Mouse (Mus musculus) ES-E14 (cell line): ENCODE results near the gene Zfp786. TPM values are rescaled to one million over a fixed set of nuclear protein-coding genes. Genes with fewer than 3 reads are reported as not detected.
A peak's percentile ranks its signal among the peaks of the same experiment; 100 is the strongest.

Experiments
- DNase-seq: peaks from one replicate; pipeline ENCODE4 v3.0.0-alpha.2; 2013; ENCODE audit warnings: low read depth, low spot score
- H3K27ac ChIP-seq: 2 replicates; pipeline ENCODE4 v1.5.1; 2012; ENCODE audit warnings: low read depth, mild to moderate bottlenecking, low read length, moderate library complexity, mixed read lengths; ENCODE audit not compliant: poor library complexity, insufficient read depth, severe bottlenecking
- H3K36me3 ChIP-seq: 2 replicates; pipeline ENCODE4 v1.6.1; 2012; ENCODE audit warnings: mild to moderate bottlenecking, low read length, moderate library complexity, mixed read lengths; ENCODE audit not compliant: control insufficient read depth, poor library complexity, insufficient read depth, severe bottlenecking
- H3K4me1 ChIP-seq, 2 experiments: fragments of 150-350 bp in 1 of 2; sonication (generic) in 1 of 2; 2 replicates each; pipeline ENCODE4 v1.6.1; 2012; ENCODE audit warnings: low read length in 2 of 2, mild to moderate bottlenecking in 1 of 2, mixed read lengths in 1 of 2; ENCODE audit not compliant: control insufficient read depth in 2 of 2, insufficient read depth in 2 of 2, poor library complexity in 1 of 2
- H3K4me3 ChIP-seq, 2 experiments: fragments of 150-350 bp in 1 of 2; sonication (generic) in 1 of 2; 2 replicates each; pipeline ENCODE4 v1.5.1; 2012; ENCODE audit warnings: low read length in 2 of 2, low read depth in 1 of 2, mild to moderate bottlenecking in 1 of 2, mixed read lengths in 1 of 2; ENCODE audit not compliant: insufficient read depth in 1 of 2, poor library complexity in 1 of 2, severe bottlenecking in 1 of 2
- H3K9ac ChIP-seq: 2 replicates; pipeline ENCODE4 v1.6.1; 2012; ENCODE audit warnings: low read depth, mild to moderate bottlenecking, low read length, mixed read lengths; ENCODE audit not compliant: poor library complexity, insufficient read depth, severe bottlenecking
- H3K9me3 ChIP-seq: fragments of 150-350 bp; sonication (generic); 2 replicates; pipeline ENCODE4 v1.6.1; 2012; ENCODE audit warnings: low read depth, mild to moderate bottlenecking, low read length; ENCODE audit not compliant: control insufficient read depth, insufficient read depth
- CHD2 ChIP-seq: IDR thresholded peaks from 2 replicates; pipeline ENCODE4 v1.6.1; 2014; ENCODE audit warnings: mild to moderate bottlenecking, low read depth, low read length, inconsistent platforms
- HCFC1 ChIP-seq: IDR thresholded peaks from 2 replicates; pipeline ENCODE4 v1.6.1; 2012; ENCODE audit warnings: low read length, inconsistent platforms, borderline replicate concordance; ENCODE audit not compliant: insufficient read depth
- MAFK ChIP-seq: IDR thresholded peaks from 2 replicates; pipeline ENCODE4 v1.6.1; 2014; ENCODE audit warnings: mild to moderate bottlenecking, low read depth, low read length, inconsistent platforms; ENCODE audit not compliant: insufficient read depth
- ZC3H11A ChIP-seq: IDR thresholded peaks from 2 replicates; pipeline ENCODE4 v1.6.1; 2012; ENCODE audit warnings: low read depth, mild to moderate bottlenecking, inconsistent platforms, low read length, borderline replicate concordance
- ZNF384 ChIP-seq: IDR thresholded peaks from 2 replicates; pipeline ENCODE4 v1.6.1; 2012; ENCODE audit warnings: low read depth, low read length, inconsistent platforms
- in situ Hi-C, 2 experiments: fragments of 600-800 bp; cut with MboI; formaldehyde crosslinking; loops; one replicate each; pipeline ENCODE4 v1.15.1; 2025; ENCODE audit warnings: low sequenced_read_pairs in 2 of 2, inconsistent platforms in 1 of 2; ENCODE audit not compliant: unreplicated experiment in 2 of 2
- total RNA-seq: library from RNA; depleted of rRNA; stranded (reverse); fragments of 300-350 nt; gene quantifications from 2 replicates; pipeline ENCODE4 v1.2.3, GENCODE M21; 2012

The Zfp786 gene
- total RNA-seq, 1 experiment = 2.0 TPM

DNA sequence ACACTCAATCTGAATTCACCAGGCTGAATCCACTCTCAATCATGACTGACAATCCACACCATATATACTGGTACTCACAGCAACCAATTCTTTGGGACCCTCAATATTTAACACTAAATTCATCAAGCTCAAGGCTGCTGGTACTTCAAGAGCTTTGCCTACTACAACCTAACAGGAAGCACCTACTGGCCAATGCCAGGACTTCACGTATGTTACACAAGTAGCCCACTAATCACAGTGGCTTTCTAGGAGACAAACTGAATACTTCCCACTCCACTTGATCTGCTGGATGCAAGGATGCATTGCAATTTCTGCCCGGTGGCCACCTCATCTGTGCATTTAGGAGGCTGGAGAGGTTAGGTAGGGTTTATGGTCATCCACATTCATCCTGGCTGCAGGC is 20.5 kb downstream of the Zfp786 start:
- Histone ChIP-seq H3K4me1 (peaks cover 3 to 9% of the 10 kb centered on the region in 2 experiments; a peak in 2 of 4 replicates), H3K4me3 (no peak overlapping the region), H3K9me3 (no peaks in the 10 kb centered on the region), H3K27ac (no peak overlapping the region), H3K9ac (peak overlapping the region; percentile 28; the same call in 1 of the 2 replicates), H3K36me3 (peaks cover 17% of the 10 kb centered on the region)
- DNase-seq = no peak
- in situ Hi-C loops = no loop called here
- TF ChIP-seq HCFC1 = no peak
- TF ChIP-seq ZNF384 = no peak
- no peak for TF ChIP-seq ZC3H11A
- no peak for TF ChIP-seq MAFK
- no peak for TF ChIP-seq CHD2

DNA sequence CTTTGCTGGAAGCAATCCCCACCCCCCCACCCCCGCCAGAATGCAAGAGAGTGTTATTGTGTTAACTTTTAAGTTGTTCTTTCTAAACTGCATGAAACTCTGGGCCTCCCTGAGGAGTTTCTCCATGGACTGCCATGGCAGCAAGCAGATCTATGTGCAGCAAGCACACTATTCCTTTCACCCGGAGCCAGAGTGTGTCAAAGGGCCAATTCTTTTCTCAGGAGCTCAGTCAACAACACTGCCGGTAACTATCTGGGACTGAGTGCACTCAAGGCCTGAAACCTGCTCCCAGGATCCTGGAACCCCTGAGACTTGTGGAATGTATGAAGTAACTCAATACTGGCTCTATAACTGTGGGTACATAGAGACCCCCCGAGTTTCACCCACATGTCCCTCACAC is 21.6 kb downstream of the Zfp786 start:
- no peak overlapping the region for H3K9ac ChIP-seq
- no peak overlapping the region for H3K27ac ChIP-seq
- TF ChIP-seq CHD2 (no peak), HCFC1 (no peak), ZC3H11A (no peak), MAFK (no peak), ZNF384 (no peak)
- H3K36me3 ChIP-seq = peaks cover 23% of the 10 kb centered on the region
- peaks cover 0 to 9% of the 10 kb centered on the region in 2 experiments; a peak in 2 of 4 replicates for H3K4me1 ChIP-seq
- DNase-seq = no peak
- no peak overlapping the region; a peak in 1 of 4 replicates for H3K4me3 ChIP-seq
- in situ Hi-C loops = no loop called here
- no peaks in the 10 kb centered on the region for H3K9me3 ChIP-seq

DNA sequence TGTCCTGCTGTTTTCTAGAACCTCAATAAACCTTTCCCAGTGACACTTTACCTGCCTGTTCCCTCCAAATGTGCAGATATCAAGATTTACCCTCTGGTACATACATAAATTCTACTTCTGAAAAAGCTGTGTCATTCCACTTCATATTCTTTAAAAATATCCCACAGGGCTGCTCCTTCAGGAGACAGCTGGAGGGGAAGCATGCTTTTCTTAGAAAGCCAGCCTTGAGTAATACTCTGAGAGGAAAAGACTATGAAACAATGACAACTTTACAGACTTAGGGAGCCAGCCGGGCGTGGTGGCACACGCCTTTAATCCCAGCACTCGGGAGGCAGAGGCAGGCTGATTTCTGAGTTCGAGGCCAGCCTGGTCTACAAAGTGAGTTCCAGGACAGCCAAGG is 22.1 kb downstream of the Zfp786 start:
- no peak overlapping the region for H3K9ac ChIP-seq
- peaks cover 0 to 9% of the 10 kb centered on the region in 2 experiments; a peak in 2 of 4 replicates for H3K4me1 ChIP-seq
- H3K27ac ChIP-seq = no peak overlapping the region
- H3K4me3 ChIP-seq = no peak overlapping the region
- TF ChIP-seq ZNF384 = no peak
- no peak for TF ChIP-seq CHD2
- TF ChIP-seq MAFK = no peak
- no peak for TF ChIP-seq ZC3H11A
- no peak for TF ChIP-seq HCFC1
- H3K9me3 ChIP-seq = no peaks in the 10 kb centered on the region
- in situ Hi-C loops = no loop called here
- DNase-seq = no peak
- H3K36me3 ChIP-seq = peaks cover 28% of the 10 kb centered on the region

DNA sequence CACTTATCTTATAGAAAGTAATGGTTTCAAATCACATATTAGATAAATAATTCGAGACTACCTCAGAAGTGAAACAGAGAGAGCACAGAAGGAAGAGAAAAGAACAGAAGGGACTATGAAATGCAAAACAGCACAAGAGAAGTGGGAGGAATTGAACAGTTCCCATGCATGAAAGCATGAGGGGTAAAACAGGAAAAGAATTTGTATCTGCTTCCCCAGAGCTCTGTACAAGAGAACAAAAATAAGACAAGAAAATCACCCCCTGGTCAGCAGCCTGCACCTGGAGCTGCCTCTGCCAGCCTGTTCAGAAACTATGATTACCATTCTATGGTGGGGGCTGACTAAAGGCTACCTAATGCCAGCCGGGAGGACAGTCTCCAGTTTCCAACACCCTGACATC is 23.2 kb downstream of the Zfp786 start:
- in situ Hi-C loops = no loop called here
- Histone ChIP-seq H3K9ac (no peak overlapping the region), H3K36me3 (peaks cover 38% of the 10 kb centered on the region), H3K4me3 (no peak overlapping the region), H3K9me3 (no peaks in the 10 kb centered on the region), H3K4me1 (peaks cover 0 to 9% of the 10 kb centered on the region in 2 experiments; a peak in 2 of 4 replicates), H3K27ac (no peak overlapping the region)
- DNase-seq = no peak
- TF ChIP-seq HCFC1 (no peak), MAFK (no peak), ZC3H11A (no peak), CHD2 (no peak), ZNF384 (no peak)

DNA sequence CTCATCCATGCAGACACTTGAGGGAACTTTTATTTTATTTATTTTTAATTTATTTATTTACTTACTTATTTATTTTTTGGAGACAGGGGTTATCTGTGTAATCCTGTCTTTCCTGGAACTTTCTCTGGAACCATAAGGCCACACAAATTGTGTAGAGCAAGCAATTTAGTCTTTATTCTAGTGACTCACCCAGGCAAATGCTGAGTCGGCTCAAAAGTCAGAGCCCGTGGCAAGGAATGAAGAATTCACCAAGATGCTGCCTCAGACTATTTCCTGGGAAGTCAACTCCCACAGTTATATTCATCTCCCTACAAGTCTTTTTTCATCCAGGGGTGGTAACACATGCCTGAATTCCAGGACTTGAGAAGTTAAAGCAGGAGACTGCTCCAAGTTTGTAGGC is 25.1 kb downstream of the Zfp786 start:
- peaks cover 45% of the 10 kb centered on the region for H3K36me3 ChIP-seq
- no peak overlapping the region for H3K4me3 ChIP-seq
- no peak for TF ChIP-seq CHD2
- peak; percentile 68; the same call in 1 of the 2 replicates for TF ChIP-seq MAFK
- no peak overlapping the region for H3K9ac ChIP-seq
- DNase-seq = no peak
- H3K27ac ChIP-seq = no peak overlapping the region
- no peaks in the 10 kb centered on the region for H3K9me3 ChIP-seq
- H3K4me1 ChIP-seq = peaks cover 0 to 2% of the 10 kb centered on the region in 2 experiments; a peak in 1 of 4 replicates
- in situ Hi-C loops = no loop called here
